Mouse (Mus musculus): Measurements from ENCODE around the gene Acp2.

GRCm38 (mm10) chr2:91202222-91202971 lies at the start of gene Acp2, which contains the start of gene Nr1h3:
- no peak for TF ChIP-seq CTCF (IDR thresholded peaks at IDR 0.05; ENCODE audit: control insufficient read depth, insufficient read depth, insufficient read length)
- TF ChIP-seq MAX (IDR thresholded peaks at IDR 0.05) = no peak
- TF ChIP-seq FOSL1 (IDR thresholded peaks at IDR 0.05; ENCODE audit: insufficient read depth, low read length, poor library complexity, severe bottlenecking) = no peak

Data from C2C12 (cell line).